Mouse (Mus musculus): ENCODE measurements around the gene Fundc2.
A peak's percentile ranks its signal among the peaks of the same experiment; 100 is the strongest.

The Fundc2 gene

DNA sequence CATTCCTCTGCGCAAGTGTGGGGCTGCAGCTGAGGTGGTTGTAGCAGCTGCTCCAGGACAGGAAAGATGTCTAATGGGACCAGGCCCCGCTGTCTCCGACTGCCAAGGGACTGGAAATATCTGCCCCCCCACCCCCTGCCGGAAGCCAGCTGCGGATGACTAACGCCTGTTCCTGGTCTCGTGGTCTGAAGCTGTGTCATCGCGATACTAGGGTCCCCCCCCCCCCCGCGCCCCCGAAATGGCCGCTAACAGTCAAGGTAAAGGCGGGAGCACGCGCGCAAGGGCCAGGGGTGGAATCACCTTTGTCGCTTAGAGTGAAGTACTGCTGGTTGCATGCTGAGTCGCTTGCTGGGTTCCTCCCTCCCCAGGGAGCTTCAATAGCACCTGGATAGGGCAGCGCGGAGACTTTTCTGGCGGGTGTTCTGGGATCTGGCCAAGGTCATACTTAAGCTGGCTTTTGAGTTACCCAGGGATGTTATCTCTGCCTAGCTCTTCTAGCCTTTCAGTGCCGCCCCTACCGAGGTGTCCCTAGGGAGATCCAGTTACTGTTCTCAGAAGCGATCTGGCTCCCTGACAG is at the start of gene Fundc2, which contains the start of gene F8:
Gene Fundc2, plus strand, starts transcription at position 205 of the 577 bp plus-strand sequence.
Gene F8, minus strand, starts transcription at position 421 of the 577 bp plus-strand sequence.
- peak; percentile 1 for DNase-seq (ENCODE audit: low spot score)

DNA sequence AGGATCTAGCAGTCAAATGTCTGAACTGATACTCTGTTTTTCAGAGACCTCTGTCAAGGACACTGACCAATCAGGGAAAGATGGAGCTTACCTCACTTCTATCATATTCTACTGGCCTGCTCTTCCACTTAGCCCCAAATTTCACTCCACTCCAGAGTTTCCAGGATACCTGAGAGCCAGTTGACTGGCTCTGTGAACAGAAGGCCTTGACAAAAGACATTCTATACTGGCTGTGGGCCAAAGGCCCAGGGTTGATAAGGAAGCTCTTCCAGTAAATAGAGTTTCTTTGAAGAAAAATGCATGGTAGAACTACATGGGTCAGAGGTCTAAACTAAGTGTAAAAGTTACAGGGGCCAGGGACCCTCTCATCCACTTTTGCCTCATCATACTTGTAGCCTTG is 12.0 kb upstream of the Fundc2 start:
- no peak for DNase-seq (ENCODE audit: low spot score)

DNA sequence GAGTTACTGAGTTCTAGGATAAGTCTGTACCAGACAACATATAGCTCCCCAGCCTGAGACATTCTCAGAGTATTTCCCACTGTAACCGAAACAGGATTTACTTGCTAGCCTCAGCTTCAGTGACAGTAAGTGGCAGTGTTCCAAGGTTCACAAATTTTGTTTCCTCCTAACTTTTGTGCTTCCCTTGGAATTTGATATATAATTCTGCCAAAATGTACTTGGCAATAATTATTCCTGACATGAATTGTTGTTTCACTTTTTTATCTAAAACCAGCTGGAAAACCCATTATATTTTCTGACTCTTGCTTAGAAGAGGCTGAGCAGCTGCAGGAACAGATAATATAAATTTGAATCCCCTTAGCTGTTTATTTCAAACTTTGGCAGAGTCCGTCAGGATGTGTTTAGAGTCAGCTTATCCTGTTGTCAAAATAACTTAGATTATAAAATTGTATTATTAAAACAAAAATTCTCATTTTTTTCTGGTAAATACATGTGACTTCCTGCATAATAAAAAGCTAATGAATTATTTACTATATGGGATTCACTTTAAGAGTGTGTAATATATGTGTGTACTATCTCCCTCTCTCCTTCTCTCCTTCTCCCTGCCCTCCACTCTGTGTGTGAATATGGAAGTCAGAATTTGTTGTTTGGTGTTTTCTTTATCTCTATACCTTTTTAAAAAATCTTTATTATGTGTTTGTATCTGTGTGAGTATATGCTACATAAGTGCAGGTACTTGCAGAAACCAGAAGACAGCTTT is 9.4 kb upstream of the Fundc2 start:
- no peak for DNase-seq (ENCODE audit: low spot score)

DNA sequence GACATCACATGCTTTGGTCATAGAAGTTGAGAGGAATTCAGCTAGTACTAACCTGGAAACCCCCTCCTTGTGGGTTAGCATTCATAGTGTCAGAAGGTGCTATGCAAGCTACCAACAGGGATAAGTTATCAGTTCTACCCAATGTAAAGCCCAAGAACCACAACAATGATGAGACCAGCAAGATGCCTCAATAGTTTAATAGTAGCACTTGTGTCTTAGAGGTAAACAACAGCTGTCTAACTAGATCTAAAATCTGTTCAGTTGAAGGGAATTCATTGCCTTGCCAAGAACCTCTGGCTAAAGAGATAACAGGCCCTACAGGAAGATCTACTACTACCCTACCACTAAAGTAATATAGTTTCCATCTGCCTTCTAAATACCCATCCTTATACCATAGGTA is 5.4 kb upstream of the Fundc2 start:
- DNase-seq (ENCODE audit: low spot score), result no peak

DNA sequence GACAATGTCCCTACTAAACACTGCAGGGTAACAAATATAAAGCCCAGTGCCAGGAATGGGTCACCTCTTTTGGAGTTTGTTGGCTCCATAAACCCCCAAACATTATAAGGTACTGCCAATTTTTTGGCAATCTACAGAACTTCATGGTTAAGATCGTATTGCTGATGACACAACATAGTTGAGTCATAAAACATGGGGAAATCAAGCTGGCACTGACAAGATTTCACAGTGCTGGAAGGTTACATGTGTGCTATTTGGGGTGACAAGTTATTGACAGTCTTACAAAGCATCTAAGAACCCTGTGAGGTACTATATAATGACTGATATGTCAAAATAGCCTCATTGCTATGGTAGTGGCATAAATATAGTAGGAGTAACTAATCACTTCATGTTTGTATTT is 1.0 kb upstream of the Fundc2 start:
- no peak for DNase-seq (ENCODE audit: low spot score)

DNA sequence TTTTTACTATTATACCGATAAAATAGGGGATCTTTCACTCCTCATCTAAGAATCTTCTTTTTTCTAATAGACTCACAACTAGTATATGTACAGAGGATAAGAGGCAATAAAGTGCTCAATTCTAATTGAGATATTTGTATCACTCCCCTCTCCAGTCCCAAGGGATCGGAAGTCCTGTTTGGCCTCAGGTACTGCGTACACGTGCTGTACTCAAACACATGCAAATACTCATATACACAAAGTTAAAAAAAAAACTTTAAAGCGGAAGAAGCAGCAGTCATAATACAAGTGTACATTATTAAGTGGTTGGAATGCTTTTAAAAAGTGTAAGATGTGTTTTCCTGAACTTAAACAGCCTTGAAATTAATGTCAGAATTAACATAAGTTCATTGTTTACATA is 500 bp upstream of the Fundc2 start:
- DNase-seq (ENCODE audit: low spot score), result no peak

DNA sequence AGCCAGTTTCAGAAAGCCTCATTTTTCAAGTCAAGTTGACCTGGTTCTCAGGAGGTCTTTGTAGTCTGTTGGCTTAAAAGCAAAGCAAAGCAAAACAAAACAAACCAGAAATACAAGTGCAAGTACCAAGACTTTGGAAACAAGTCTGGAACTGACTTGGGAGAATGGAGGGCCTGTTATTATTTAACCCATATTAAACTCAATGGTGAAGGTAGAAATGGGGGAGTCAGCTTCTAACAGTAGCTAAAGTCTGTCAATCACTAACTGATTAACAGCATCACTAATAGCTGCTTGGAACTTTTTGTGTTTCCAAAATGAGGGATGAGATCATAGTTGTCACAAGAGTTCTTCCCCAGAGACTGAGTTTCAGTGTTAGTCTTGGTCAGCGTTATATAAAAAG is 17.3 kb downstream of the Fundc2 start:
- no peak for DNase-seq (ENCODE audit: low spot score)

DNA sequence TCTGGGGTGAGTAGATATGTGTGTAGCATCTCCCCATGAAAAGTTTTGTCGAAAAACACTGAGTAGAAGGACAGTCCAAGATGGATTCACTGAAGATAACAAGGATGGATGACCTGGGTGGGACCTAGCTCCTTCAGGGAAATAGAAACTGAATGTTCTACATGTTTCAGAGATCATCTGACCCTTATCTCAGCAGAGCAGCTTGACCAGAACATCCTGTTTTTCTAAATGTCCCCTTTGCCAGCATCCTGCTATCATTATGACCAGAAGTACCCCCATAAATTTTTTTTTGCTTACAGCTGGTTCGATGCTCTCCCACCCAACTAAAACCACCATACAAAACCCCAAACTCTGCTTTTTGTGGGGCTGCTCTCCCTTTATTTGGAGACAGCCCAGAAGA is 20.5 kb downstream of the Fundc2 start:
- no peak for DNase-seq (ENCODE audit: low spot score)

DNA sequence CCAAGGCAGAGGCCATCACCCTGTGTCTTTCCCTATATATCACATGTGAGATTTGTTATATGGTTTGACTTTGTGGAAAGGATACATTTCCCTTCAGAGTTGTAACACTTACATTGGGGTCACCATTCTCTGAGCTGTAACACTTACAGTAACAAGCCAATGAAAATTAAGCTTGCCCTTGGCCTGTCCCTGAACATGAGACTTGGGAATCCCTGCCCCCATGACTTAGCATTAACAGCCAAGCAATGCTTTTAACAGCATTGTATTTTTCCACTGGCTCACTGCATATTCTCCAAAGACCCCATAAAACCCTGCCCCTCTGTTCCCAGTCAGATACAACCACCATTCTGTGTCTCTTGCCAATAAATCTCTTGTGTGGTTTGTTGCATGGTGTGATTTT is 21.2 kb downstream of the Fundc2 start:
- no peak for DNase-seq (ENCODE audit: low spot score)

DNA sequence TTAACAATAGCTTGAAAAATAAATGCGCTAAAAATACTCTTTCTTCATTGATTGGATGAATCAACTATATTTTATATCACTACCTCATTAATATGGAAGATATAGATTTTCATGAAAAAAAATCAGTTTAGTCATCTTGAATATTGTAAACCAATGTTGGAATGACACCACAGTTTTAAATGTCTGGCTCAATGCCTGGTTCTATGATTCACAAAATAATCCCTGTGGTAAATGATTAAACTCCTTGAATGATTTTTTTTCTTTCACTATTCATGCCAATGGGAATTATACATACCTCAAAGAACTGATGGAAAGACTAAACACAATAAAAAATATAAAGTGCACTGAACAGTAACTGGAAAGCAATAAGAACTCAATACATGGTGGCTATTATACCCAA is 27.5 kb downstream of the Fundc2 start:
- no peak for DNase-seq (ENCODE audit: low spot score)

DNA sequence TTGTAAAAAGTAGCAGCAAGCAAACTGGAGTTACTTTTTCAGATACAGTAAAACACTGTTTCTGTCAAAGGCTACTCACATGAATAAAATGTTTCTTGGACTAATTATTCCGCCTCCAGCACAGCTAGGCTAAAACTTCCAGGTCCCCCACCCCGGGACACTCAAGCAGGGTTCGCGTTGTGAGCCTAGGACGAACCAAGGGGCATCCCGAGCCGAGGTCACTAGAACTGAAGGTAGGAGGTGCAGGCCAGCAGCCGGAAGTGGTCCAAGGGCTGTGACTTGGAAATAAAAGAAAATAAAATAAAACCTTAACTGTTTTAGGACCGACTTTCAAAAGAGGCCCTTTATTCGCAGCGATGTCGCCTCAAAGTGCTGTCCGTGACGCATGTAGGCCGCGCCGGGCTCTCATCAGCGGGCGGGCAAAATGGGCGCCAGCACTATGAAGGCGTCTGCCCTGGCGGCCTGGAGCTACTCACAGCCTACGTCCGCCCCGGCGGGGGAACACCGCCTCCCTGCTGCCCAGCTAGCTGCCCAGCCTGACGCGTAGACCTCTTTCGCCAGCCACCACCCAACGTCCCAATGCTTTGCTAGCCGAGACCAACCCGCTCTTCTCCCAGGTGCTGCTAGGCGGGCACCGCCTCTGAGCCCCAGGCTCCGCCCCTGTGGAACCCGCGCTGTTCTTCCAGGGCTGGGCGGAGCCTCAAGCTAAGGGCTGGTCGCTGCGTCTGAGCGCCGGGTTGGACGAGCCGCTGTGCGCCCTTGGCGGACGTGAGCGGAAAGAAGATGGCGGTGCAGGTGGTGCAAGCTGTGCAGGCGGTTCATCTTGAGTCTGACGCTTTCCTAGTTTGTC is 34.0 kb downstream of the Fundc2 start, which contains the start of the genes Cmc4, Mtcp1 and Brcc3:
Gene Cmc4, minus strand, starts transcription at position 649 of the 850 bp plus-strand sequence.
Gene Mtcp1, minus strand, starts transcription at position 653 of the 850 bp plus-strand sequence.
Gene Brcc3, plus strand, starts transcription at position 693 of the 850 bp plus-strand sequence.
- peak; percentile 62 for DNase-seq (ENCODE audit: low spot score)

Data from layer of hippocampus, adult 9-10 months (tissue).